Mouse (Mus musculus) heart, adult 2 months (tissue): ENCODE results near the gene Dcst1. TPM values are rescaled to one million over a fixed set of nuclear protein-coding genes. Genes with fewer than 3 reads are reported as not detected.
A peak's percentile ranks its signal among the peaks of the same experiment; 100 is the strongest.

Experiments
- DNase-seq, 2 experiments: peaks; one replicate each; pipeline ENCODE4 v3.0.0; 2021
- H3K27ac ChIP-seq: fragments of 200-600 bp; 2 replicates; pipeline ENCODE4 v1.8.1; 2022
- H3K27me3 ChIP-seq: fragments of 200-500 bp; 2 replicates; pipeline ENCODE4 v1.6.1; 2012; ENCODE audit warnings: mild to moderate bottlenecking, low read length, inconsistent platforms, mixed read lengths; ENCODE audit not compliant: control insufficient read depth, insufficient read depth
- H3K36me3 ChIP-seq: fragments of 200-500 bp; 2 replicates; pipeline ENCODE4 v1.6.1; 2012; ENCODE audit warnings: low read length, inconsistent platforms; ENCODE audit not compliant: control insufficient read depth, insufficient read depth
- H3K4me1 ChIP-seq: fragments of 200-500 bp; 2 replicates; pipeline ENCODE4 v1.6.1; 2011; ENCODE audit warnings: low read length; ENCODE audit not compliant: control insufficient read depth, insufficient read depth
- H3K4me3 ChIP-seq: fragments of 200-600 bp; 2 replicates; pipeline ENCODE4 v1.8.1; 2022
- H3K79me2 ChIP-seq: fragments of 200-500 bp; replicated peaks from 2 replicates; pipeline ENCODE4 v1.6.1; 2012; ENCODE audit warnings: mild to moderate bottlenecking, inconsistent platforms, low read length, moderate library complexity, mixed read lengths; ENCODE audit not compliant: control insufficient read depth, insufficient read depth
- H3K9ac ChIP-seq: fragments of 200-500 bp; 2 replicates; pipeline ENCODE4 v1.6.1; 2012; ENCODE audit warnings: low read depth, mild to moderate bottlenecking, control low read depth, inconsistent platforms, low read length, mixed read lengths
- CTCF ChIP-seq: fragments of 200-600 bp; IDR thresholded peaks from 2 replicates; pipeline ENCODE4 v1.8.1; 2022; ENCODE audit warnings: antibody characterized with exemption, mild to moderate bottlenecking, moderate library complexity
- EP300 ChIP-seq: fragments of 200-500 bp; IDR thresholded peaks from 2 replicates; pipeline ENCODE4 v1.6.1; 2011; ENCODE audit warnings: low read depth, low read length, control low read depth; ENCODE audit not compliant: insufficient read depth
- POLR2A ChIP-seq: fragments of 200-500 bp; IDR thresholded peaks from 2 replicates; pipeline ENCODE4 v1.6.1; 2011; ENCODE audit warnings: mild to moderate bottlenecking, low read depth, low read length, control low read depth; ENCODE audit not compliant: insufficient read depth
- WGBS: fragments of 180-500 bp; shearing (Covaris S2); methylation state at CpG from one replicate; pipeline ENCODE4 v1.1.7; 2018; 5-methylcytosine and 5-hydroxymethylcytosine counted together
- intact Hi-C: fragments of 180-260 bp; cut with DNase I; formaldehyde crosslinking; loops from one replicate; pipeline ENCODE4 v1.15.1; 2025
- polyA plus RNA-seq: library from polyadenylated mRNA; depleted of rRNA; stranded (reverse); fragments of >200 nt; gene quantifications from 2 replicates; pipeline ENCODE4 v1.2.3, GENCODE M21; 2012
- total RNA-seq, 2 experiments: library from RNA; stranded (reverse); gene quantifications; 2 replicates each; pipeline ENCODE4 v1.2.3; 2021

The Dcst1 gene
- total and polyA plus RNA-seq, 3 experiments, result 0.23 TPM; not detected in 2

DNA sequence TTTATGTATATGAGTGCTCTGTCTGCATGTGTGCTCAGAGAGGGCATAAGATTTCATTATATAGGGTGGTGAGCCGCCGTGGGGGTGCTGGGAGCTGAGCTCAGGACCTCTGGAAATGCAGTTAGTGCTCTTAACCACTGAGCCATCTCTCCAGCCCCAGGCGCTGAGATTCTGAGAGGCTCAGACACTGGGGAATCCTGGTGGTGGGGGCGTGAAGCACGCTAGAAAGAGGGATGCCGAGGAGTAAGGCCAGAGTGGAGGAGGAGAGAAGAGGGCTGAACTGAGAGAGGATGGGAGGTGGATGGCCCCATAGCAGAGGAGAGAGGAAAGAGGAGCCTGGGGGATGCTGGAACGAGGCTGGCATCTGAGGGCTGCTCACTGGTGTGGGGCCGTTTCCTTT lies 422 bp downstream of the Dcst1 start:
- no peaks in the 10 kb centered on the region for H3K36me3 ChIP-seq
- no peaks in the 10 kb centered on the region for H3K79me2 ChIP-seq
- no peak overlapping the region for H3K4me3 ChIP-seq
- H3K27me3 ChIP-seq, result no peaks in the 10 kb centered on the region
- H3K27ac ChIP-seq, result no peak overlapping the region
- TF ChIP-seq POLR2A (no peak), EP300 (no peak), CTCF (no peak)
- DNase-seq, result no peak
- H3K4me1 ChIP-seq, result no peaks in the 10 kb centered on the region
- intact Hi-C loops, result no loop called here
- H3K9ac ChIP-seq, result no peak overlapping the region
- 73% methylated on average over 8 of the region's 8 CpGs for WGBS

DNA sequence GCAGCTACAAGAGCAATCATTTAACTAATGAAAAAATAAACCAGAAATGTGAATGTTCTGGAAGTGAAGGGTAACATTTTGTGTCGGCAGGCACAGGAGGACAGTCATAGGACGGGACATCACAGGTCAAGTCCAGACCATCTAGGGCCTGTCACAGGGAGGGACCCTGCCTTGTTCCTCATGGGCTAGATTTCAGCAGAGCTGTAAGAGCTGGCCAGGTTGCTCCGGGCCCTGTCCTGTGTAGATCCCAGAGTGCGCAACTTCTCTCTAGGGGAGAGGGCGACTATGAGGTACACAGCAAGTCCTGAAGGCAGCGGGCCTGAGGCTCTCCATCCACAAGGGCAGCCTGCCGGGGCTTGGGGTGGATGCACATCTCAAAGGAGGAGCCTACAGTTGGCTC lies 3.4 kb downstream of the Dcst1 start, which contains the start of gene Dcst2:
TSS of gene Dcst2 (plus strand) at position 301 of the 400 bp plus-strand sequence.
- Histone ChIP-seq H3K79me2 (no peaks in the 10 kb centered on the region), H3K27me3 (no peaks in the 10 kb centered on the region), H3K36me3 (no peaks in the 10 kb centered on the region), H3K4me3 (no peak within 1 kb of the TSS), H3K4me1 (no peaks in the 10 kb centered on the region), H3K9ac (no peak within 1 kb of the TSS), H3K27ac (no peak within 1 kb of the TSS)
- TF ChIP-seq EP300 (no peak), POLR2A (no peak), CTCF (no peak)
- 94% methylated on average over 7 of the region's 7 CpGs for WGBS
- DNase-seq, result no peak
- intact Hi-C loops, result no loop called here

DNA sequence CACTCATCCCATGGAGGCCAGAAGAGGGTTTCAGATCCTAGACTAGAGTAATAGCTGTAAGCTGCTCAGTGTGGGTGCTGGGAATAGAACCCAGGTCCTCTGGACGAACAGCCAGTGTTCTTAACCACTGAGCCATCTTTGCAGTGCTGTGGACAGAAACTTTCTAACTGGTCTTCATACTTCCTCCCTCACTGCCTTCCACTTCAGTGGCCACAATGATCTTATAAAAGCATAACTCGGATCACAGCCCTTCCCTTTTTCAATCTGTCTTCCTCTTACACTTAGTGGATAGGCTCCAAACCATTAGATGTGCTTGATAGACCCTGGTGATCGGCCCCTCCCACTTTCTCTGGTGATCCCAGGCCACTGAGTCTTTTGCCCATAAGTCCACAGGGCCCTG lies 4.8 kb downstream of the Dcst1 start:
- H3K27me3 ChIP-seq, result no peaks in the 10 kb centered on the region
- H3K4me3 ChIP-seq, result no peak overlapping the region
- no peak overlapping the region for H3K9ac ChIP-seq
- H3K36me3 ChIP-seq, result no peaks in the 10 kb centered on the region
- TF ChIP-seq CTCF, result no peak
- TF ChIP-seq POLR2A, result no peak
- TF ChIP-seq EP300, result no peak
- H3K27ac ChIP-seq, result no peak overlapping the region
- no peak for DNase-seq
- no peaks in the 10 kb centered on the region for H3K79me2 ChIP-seq
- no peaks in the 10 kb centered on the region for H3K4me1 ChIP-seq
- WGBS, result 67% methylated on average over 3 of the region's 3 CpGs
- intact Hi-C loops, result no loop called here

DNA sequence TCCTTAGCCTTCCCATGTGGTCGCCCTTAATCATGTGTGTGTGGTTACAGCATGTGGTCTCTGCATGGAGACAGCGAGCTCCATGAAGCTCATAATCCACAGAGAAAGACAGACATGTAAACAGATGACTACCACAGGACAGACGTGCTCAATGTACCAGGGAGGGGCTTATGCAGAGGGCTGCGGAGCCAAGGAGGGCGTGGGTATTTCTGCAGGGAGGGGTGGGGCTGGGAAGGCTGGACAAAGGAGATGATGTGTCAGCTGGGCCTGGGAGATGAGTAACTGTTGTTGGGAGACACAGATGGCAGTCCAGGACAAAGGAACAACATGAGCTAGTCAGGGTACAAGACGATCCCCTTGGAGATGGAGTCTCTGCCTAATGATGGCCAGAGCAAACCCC lies 5.4 kb downstream of the Dcst1 start:
- Histone ChIP-seq H3K27me3 (no peaks in the 10 kb centered on the region), H3K9ac (no peak overlapping the region), H3K36me3 (no peaks in the 10 kb centered on the region), H3K4me1 (peaks cover 1% of the 10 kb centered on the region; the same call in 1 of the 2 replicates), H3K27ac (no peak overlapping the region), H3K79me2 (no peaks in the 10 kb centered on the region), H3K4me3 (no peak overlapping the region)
- intact Hi-C loops, result no loop called here
- no peak for DNase-seq
- WGBS, result 52% methylated on average over 6 of the region's 6 CpGs
- TF ChIP-seq POLR2A (no peak), EP300 (no peak), CTCF (no peak)

- intact Hi-C loops, result no loop called here
- Histone ChIP-seq H3K4me1 (peaks cover 1% of the 10 kb centered on the region; the same call in 1 of the 2 replicates), H3K9ac (no peak overlapping the region), H3K4me3 (no peak overlapping the region), H3K36me3 (no peaks in the 10 kb centered on the region), H3K27ac (no peak overlapping the region), H3K79me2 (no peaks in the 10 kb centered on the region), H3K27me3 (no peaks in the 10 kb centered on the region)
- DNase-seq, result no peak
- TF ChIP-seq POLR2A (no peak), CTCF (no peak), EP300 (no peak)
- 63% methylated on average over 9 of the region's 9 CpGs for WGBS
Measured at GRCm38 (mm10) chr3:89356029-89356428, 9.0 kb downstream of the Dcst1 start.

DNA sequence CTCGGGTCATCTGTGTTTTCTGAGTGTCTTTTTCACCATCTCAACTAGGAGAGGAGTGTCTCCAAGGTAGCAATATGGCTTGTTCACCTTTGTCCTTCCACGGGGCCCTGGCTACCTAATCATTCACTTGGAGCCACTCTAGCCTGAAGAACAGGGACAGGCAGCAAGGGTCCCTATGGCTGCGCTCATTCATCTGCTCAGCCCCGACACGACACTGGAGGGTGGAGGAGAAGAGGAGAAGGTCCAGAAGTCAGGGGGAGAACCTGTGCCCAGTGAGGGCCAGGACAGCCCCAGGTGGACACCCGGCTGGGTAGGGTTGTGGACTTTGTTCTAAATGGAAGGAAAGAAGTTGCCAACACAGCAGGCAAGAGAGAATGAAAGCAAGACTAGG lies 9.5 kb downstream of the Dcst1 start:
- intact Hi-C loops, result loop anchor here (2.0 kb wide), 1 partner anchor 37 kb away; no protein-coding TSS in a partner anchor
- H3K36me3 ChIP-seq, result no peaks in the 10 kb centered on the region
- H3K79me2 ChIP-seq, result no peaks in the 10 kb centered on the region
- TF ChIP-seq POLR2A (no peak), CTCF (no peak), EP300 (no peak)
- WGBS, result 75% methylated on average over 6 of the region's 6 CpGs
- H3K27me3 ChIP-seq, result no peaks in the 10 kb centered on the region
- no peak for DNase-seq
- H3K4me1 ChIP-seq, result peaks cover 1% of the 10 kb centered on the region; the same call in 1 of the 2 replicates
- no peak overlapping the region for H3K4me3 ChIP-seq
- no peak overlapping the region for H3K9ac ChIP-seq
- peak overlapping the region; percentile 51 for H3K27ac ChIP-seq
